Mouse (Mus musculus) left cerebral cortex, postnatal 4 days (tissue): Measurements from ENCODE around the gene Ripk1. TPM values are rescaled to one million over a fixed set of nuclear protein-coding genes. Genes with fewer than 3 reads are reported as not detected.

Experiments
- DNase-seq: peaks from one replicate; pipeline ENCODE4 v3.0.0-alpha.2; 2022
- intact Hi-C: fragments of 180-260 bp; cut with DNase I; formaldehyde crosslinking; loops from one replicate; pipeline ENCODE4 v1.15.1; 2025
- total RNA-seq, 2 experiments: library from RNA; stranded (reverse); gene quantifications; 2 replicates each; pipeline ENCODE4 v1.2.3; 2021

The Ripk1 gene
- total RNA-seq, 2 experiments from 2014 or later, result 11.7 to 12.7 TPM

DNA sequence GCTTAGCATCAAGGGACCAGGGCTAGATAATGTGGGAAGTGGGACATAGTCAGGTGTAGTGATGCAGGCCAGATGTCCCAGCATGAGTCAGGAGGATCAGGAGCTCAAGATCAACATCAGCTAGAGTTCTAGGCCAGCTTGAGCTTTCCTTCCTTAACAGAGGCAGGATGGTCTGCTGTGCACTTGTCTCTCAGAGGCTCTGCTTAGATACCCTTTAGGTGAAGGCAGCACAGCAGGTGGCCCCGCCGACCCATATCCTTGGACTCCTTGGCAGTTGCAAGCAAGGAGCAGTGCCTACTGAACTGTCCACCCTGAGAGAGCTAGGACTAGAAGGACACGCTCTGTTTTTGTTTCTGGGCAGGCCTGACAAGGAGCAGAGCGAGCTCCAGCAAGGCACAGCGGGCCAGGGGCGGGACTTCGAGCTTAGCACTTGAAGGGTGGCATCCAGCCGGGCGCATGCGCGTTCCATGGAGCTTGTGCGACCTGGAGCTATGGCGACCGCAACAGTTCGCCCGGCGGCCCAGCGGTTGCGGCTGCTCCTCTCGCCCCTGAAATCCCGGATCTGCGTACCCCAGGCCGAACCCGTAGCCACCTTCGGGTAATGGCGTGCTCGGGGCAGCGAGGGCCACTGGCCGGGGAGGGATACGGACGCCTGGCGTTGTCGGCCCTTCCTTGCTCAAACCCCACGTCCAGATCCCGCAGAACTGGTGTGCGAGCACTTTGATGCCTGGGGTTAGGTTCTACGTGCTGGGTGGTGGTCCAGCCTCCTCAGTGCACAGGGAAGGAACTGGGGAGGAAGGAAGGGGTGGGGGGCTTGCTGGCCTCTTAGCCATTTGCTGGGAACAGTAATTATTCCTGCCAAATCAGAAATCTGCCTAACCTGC, 35.3 kb downstream of the Ripk1 start, which contains the start of gene Bphl:
TSS of gene Bphl (plus strand) at position 426 of the 884 bp plus-strand sequence.
- intact Hi-C loops, result no loop called here

DNA sequence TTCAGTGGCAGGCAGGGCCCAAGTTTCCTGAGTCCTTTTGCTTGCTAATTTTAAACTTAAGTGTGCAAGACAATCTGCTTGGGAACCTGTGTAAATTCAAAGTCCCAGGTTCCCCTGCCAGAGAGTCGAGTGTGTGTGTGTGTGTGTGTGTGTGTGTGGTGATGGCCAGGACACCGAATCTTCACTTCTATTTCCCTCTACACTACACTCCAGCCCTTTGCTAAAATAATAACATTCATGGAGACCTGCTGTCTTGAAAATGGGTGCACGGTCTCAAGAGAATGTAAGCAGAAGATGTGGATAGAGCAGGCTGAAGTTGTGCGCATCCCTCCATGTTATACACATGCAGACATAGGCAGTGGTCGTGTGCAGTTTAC, 35.9 kb downstream of the Ripk1 start:
- intact Hi-C loops, result no loop called here
- DNase-seq, result no peak

More for the DNA sequence above, 35.3 kb downstream of the Ripk1 start, which contains the start of gene Bphl:
- DNase-seq, result peak; percentile 96

DNA sequence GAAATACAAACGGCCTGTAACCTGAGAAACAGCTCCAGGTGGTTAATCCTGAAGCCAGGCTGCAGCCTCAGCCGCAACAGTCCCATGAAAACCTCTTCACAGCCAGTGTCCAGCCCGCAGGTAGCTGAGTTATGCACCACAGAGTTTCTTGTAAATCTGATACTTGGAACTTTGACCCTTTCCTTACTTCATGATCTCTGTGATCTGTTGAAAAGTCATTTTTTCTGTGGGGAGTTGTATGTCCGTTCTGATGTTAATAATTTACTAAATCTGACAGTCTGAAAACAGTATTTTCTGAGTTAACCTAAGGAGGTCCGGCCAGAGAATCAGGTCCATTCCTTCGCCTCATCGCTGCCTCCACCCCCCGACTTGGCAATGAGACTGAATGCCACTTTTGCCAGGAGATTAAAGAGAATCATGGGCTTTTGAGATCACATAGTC, 36.8 kb downstream of the Ripk1 start:
- no peak for DNase-seq

DNA sequence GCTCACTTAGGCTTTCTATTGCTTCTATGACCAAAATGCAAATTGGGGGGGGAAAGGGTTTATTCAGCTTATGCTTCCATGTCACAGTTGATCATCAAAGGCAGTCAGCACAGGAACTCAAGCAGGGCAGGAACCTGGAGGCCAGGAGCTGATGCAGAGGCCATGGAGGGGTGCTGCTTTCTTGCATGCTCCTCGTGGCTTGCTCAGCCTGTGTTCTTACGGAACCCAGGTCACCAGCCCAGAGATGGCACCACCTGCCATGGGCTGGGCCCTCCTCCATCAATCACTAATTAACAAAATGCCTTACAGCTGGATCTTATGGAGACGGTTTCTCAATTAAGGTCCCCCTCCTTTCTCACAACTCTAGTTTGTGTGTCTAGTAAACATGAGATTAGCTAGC, 37.9 kb downstream of the Ripk1 start:
- no peak for DNase-seq
- intact Hi-C loops, result loop anchor here (10.0 kb wide), 1 partner anchor 595 kb away; no protein-coding TSS in a partner anchor

More for the DNA sequence above, 36.8 kb downstream of the Ripk1 start:
- intact Hi-C loops, result no loop called here

DNA sequence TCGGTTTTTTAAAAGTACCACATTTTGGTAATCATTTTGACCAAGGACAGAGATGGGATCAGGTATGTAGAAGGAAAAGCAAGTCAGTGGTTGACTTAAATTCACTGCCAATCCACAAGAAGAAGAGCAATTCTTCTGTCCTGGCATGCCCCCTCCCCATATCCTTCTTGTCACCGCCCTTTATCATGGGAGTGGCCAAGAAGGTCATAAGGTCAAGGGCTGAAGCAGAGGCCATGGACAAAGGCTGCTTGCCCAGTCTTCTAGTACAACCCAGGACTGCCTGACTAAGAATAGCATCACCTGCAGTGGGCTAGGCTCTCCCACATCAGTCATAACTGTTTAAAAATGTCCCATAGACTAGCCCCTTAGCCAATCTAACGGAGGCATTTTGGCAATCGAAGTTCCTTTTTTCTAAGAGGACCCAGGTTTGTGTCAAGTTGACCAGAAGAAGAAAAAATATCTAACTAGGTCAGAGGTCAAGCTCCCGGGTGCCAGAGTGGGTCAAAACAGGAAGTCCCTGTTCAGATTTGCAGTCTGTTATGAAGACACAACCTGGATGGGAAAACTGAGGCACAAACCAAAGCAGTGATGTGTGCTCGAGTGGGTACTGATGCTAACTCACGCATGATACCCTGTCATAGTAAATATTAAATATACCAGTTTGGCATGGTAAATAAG, 41.7 kb downstream of the Ripk1 start:
- intact Hi-C loops, result loop anchor here (10.0 kb wide), 1 partner anchor 591 kb away; no protein-coding TSS in a partner anchor
- DNase-seq, result no peak

DNA sequence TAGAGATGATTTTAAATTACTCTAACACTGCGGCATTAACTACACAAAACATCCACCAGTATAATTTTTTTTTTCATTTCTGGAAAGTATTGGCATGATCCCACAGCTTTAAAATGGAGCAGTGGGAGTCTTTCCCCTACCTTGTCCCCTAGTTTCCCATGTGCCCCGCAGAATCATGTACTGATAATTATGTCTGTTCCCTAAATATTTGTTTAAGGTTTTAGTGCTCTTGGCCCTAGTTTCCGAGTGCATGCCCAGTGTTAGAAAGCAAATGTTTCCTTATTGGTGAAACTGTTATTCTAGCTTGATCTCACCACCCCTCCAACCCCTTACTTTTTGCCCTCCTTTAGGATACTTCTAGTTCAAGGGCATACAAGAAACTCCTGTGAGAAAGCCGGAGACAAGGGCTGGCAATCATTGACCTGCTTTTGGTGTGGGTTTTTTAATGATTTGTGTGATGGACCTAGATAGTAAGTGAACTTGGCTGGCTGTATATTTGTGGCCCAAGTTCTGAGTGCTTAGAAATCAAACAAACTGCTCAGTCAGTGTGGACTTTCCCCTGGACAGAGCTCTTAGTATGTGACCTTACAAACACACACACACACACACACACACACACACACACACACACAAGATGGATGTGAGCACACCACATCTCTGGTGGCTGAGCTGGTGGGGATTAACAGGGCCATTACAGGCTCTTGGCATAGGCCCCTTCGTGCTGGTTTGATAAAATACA, 43.5 kb downstream of the Ripk1 start:
- intact Hi-C loops, result loop anchor here (2.0 to 10.0 kb wide), 2 partner anchors 109 to 589 kb away; no protein-coding TSS in a partner anchor
- DNase-seq, result no peak

DNA sequence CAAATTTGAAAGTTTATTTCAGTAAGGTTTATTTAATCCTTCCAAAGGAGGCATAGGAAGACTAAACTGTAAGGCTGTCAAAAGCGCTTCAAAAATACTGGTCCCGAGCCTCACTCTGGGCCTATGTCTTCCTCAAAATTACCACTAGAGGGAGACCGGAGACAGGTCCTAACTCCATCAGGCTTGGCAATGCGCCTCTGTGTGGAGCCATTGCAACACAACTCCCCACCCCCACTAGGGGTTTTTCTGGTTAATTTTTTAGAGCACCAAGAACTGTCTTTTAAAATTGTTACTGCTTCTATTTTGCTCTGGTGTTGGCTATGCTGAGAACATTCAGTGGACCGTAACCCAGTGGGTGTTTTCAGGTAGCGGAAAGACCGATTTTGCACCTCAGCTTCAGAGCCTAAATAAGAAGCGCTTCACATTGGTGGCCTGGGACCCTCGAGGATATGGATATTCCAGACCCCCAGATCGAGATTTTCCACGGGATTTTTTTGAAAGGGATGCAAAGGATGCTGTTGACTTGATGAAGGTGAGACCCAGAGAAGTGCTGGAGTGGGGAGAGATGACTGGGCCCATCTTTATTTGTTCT, 44.4 kb downstream of the Ripk1 start:
- intact Hi-C loops, result loop anchor here (2.0 to 10.0 kb wide), 2 partner anchors 108 to 588 kb away; no protein-coding TSS in a partner anchor

DNA sequence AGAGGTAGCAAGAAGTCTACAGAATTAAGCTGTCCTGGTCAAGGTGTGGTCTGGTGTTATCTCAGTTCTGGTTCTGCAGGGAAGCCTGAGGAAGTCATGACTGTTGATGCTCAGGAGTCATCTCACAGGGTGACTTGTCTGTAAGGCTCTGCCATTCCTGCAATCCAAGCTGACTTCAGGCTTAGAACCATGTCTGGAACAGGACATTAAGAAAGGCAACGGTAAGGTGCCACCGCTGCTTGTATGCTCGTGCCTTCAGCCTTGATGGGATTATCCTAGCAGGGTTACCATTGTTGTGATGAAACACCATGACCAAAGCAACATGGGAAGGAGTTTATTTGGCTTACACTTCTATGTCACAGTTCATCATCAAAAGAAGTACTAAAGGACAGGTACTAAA, 45.4 kb downstream of the Ripk1 start:
- DNase-seq, result no peak
- intact Hi-C loops, result loop anchor here (2.0 to 10.0 kb wide), 2 partner anchors 107 to 587 kb away; no protein-coding TSS in a partner anchor

More for the DNA sequence above, 44.4 kb downstream of the Ripk1 start:
- DNase-seq, result peak; percentile 92

DNA sequence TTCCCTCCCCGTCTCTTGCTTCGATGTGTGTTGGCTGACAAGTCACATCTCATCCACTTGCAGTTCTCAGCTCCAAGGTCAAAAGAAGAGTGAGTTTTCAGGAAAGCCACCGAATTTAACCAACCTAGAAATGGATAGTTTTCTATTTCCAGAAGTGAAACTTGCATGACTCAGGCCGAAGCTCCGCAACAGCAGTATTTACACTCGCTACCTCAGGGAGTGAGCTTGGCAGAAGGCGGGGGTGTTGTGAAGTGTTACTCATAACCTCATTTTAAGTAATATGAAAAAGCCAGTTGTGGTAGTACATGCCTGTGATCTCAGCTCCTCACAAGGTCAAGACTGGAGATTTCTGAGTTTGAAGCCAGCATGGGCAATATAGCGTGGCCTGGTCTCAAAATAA, 48.3 kb downstream of the Ripk1 start:
- DNase-seq, result no peak
- intact Hi-C loops, result no loop called here

DNA sequence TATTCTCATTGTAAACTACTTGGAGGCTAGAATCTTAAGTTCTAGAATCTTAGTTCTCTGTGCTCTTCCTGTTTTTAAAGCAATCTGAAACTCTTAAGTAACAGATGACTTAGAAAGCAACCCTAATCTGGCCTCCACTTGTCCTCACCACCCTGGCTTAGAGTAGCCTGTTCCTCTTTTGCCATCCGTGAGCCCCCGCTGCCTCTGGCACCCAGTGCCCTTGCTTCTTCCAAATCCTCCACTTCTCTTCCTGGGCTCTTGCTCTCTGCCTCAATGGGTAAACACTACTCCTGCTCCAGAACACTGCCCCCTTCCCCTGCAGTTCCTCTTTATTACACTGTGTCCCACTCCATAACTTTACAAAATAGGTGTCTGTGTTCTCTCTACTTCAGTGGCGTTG, 49.5 kb downstream of the Ripk1 start:
- DNase-seq, result no peak
- intact Hi-C loops, result no loop called here

DNA sequence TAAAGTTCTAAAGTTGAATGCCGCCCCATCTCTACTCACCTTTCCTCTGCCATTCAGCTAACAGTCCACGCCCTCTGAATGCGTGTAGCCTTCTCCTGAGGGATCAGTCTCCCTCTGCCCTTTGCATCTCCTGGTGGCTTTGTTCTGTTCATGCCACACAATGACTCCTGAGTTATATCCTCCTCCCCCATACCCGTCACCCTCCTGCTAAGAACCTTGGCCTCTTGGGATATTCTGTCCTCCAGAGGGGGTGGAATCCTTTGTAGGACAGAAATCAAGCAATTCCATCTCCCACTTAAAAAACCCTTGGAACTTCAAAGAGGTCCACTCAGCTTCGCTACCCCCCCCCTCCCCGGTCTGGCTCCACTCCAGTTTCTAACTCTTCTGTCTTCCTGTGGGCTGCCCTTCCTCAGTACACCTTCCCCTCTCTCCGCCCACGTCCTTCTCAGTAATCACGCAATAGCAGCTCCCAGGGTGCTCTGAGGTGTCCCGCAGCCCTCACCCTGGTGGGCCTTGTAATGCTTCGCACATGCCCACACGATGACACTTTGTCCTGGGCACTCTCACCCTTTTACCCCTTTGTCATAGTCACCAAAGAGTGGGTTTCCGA, 51.6 kb downstream of the Ripk1 start:
- no peak for DNase-seq
- intact Hi-C loops, result no loop called here

DNA sequence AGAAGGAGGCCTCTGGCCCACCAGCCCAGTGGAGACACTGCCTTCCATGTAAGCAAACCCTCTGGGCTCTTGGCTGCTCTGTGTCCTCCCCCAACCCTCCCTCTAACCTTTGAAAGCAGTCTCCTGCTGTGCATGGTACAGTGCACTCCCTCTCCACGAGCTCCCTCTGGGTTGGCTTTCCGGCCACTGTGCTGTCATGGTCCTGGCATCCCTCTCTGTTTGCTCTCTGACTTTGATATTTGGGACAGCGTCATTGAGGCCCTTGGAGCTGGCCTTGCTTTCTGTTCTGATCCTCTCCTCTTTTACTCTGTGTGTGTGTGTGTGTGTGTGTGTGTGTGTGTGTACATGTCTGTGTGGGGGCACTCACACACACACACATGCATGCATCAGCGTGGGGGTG, 52.2 kb downstream of the Ripk1 start:
- intact Hi-C loops, result no loop called here
- DNase-seq, result no peak

DNA sequence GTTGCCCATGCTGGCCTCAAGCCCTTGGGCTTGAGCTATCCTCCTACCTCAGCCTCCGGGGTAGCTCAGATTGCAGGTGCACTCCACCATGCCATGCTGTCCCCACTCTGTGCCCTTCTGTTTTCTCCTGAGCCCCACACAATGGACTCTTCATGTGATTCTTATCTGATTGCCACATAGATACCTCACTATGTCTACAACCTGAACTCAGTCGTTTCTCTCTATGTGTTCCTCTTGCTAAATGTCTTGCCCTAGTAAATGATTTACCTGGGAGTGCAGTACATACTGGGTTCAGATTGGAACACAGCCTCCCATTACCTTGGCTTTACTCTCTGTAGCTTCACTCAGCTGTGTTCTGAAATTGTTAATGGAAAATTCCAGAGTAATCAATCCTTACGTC, 52.8 kb downstream of the Ripk1 start:
- DNase-seq, result no peak
- intact Hi-C loops, result no loop called here

DNA sequence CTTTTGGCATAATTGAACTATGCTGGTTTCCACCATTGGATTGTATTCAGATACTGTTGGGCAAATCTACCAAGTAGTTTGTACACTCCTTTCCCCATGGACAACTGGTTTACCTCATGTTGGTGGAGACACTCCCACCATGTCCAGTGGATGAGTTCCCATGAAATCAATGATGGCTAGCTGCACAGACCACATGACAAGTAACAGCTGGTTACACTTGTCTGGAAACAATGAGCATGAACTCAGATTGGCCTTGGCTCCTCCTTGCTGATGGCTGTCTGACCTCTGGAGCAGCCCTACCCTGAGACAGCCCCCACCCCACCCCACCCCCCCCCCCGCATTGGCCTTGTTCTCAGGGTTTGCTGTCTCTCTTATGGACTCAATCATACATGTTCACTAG, 55.1 kb downstream of the Ripk1 start:
- DNase-seq, result no peak
- intact Hi-C loops, result no loop called here

DNA sequence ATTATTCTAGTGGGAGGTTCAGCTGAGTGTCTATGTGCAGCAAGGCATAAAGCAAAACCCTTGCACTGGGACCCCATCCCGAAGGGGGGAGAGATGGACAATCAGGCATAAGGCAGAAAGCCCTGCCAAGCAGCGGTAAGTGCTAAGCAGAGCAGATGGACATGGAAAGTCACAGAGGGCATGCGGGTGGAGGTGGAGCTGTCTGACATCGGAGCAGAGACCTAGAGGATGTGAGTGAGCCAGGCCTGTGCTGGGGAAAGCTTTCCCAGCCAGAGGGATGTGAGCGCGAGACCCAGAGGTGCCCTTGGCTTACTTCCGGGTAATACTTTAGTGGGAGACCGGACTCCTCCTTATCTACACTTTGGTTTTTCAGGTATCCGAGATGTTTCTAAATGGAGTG, 57.9 kb downstream of the Ripk1 start:
- intact Hi-C loops, result no loop called here
- peak; percentile 82 for DNase-seq

DNA sequence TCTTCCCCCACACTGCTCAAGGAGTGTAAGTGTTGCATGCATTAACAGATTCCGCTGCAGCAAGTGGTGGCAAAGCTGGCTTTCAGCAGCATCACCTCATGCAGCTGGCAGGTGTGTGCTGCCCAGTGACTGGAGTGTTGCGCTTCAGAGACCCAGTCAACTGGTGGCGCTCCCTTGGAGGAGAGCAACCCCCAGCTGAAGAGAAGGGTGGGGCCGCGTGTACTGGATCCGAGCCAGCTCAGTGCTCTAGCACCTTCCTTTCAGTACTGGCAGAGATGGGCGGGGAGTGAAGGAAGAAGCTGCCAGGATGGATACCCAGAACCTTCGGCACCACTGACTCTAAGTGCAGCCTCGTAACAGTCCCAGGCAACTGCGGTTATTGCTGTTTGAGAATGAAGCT, 60.3 kb downstream of the Ripk1 start:
- DNase-seq, result no peak
- intact Hi-C loops, result no loop called here

DNA sequence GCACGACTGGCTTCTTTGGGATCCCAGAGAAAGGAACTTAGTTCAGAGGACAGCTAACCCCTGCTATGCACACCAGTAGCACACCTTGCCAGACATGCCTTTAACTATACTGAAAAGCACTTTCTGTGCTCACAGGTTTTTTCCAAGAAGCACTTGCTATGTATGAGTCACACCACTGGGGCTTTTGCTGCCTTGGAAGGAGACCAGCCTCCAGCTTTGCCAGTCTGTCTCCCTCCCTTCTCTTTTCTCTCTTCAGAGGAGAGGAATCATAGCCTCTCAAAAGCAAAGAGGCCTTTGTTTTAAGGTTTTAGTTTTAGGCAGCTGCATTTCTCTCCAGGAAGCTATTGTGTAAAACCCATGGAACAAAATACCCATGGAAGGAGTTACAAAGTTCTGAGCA, 64.2 kb downstream of the Ripk1 start:
- intact Hi-C loops, result no loop called here
- DNase-seq, result no peak

DNA sequence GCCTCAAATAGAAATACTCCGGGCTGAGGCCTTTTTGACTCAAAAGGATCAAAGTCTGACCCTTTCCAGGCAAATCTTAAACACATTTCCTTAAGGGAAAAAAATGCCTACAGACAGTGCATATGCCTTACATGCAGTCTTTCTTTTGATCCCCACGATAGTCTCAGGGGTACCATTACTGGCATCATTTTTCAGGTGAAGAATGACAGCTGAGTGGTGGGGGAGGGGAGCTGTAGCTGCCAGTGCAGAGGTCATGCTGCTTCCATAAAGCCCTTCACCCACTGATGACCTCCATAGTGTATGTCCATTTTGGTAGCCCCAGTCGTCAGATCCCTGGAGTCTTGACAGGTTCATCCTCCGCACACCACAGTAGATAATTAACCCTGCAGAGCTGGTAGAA, 68.1 kb downstream of the Ripk1 start:
- intact Hi-C loops, result no loop called here
- DNase-seq, result no peak

DNA sequence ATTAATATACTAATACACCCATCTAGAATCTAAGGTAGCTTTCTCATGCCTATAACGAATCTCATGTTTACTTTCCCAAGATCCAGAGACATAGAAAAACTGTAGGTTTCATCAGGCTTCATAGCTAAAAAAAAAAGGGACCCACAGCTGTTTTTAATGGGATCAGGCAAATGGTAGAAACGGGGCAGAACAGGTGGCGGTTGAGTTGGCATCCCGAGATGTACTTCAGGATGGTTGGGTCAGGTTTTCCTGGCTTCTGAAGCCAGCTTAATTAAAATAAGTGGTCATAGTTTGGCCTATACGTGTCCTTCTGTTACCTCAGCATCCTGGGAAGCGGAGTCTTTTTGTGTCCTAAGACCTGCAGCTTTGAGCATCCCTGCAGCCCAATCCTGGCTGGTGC, 69.7 kb downstream of the Ripk1 start:
- intact Hi-C loops, result no loop called here
- no peak for DNase-seq

DNA sequence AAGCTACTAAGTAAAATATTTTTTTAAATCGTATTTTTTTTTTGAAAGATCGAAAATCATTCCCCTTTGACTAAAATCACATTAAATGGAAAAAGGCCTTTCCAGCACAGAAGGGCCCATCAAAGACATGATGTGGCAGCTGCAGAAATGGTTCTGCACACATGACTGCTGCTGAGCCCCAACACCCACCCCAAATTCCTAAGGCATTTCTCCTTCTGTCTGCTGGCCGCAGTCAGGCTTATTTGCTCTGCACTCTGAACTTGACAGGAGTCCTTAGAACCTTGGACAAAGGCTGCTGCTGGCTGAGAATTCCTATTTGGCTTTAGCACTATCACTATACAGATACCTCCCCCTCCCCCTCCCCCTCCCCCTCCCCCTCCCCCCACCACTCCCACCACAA, 70.7 kb downstream of the Ripk1 start:
- no peak for DNase-seq
- intact Hi-C loops, result no loop called here
